Mouse (Mus musculus): ENCODE results near the gene Rab33a. TPM values are rescaled to one million over a fixed set of nuclear protein-coding genes. Genes with fewer than 3 reads are reported as not detected.

Rab33a gene
- polyA plus RNA-seq (2015; fragmentation: Illumina TruSeq; extraction: RNeasy Lipid Tissue Mini Kit (QIAGEN cat#74804); ENCODE audit: insufficient read depth, low read depth, low replicate concordance) = not detected

GRCm38 (mm10) chrX:48518808-48519548 lies at the start of gene Rab33a:
Gene Rab33a (plus strand): TSS chrX:48519285.

GRCm38 (mm10) chrX:48513166-48513807 lies 5.8 kb upstream of the Rab33a start, which contains the start of gene Aifm1:
Gene Aifm1 (minus strand): TSS chrX:48513563.

Other genes starting within 250 kb of the Rab33a start
- gene Bcorl1, start 177.9 kb upstream of the Rab33a start, polyA plus RNA-seq (2015; fragmentation: Illumina TruSeq; extraction: RNeasy Lipid Tissue Mini Kit (QIAGEN cat#74804); ENCODE audit: insufficient read depth, low read depth, low replicate concordance) = 2.9 TPM
- gene Elf4, start 56.2 kb upstream of the Rab33a start, polyA plus RNA-seq (2015; fragmentation: Illumina TruSeq; extraction: RNeasy Lipid Tissue Mini Kit (QIAGEN cat#74804); ENCODE audit: insufficient read depth, low read depth, low replicate concordance) = 3.3 TPM
- gene Aifm1, start 5.7 kb upstream of the Rab33a start, polyA plus RNA-seq (2015; fragmentation: Illumina TruSeq; extraction: RNeasy Lipid Tissue Mini Kit (QIAGEN cat#74804); ENCODE audit: insufficient read depth, low read depth, low replicate concordance) = 8.3 TPM
- gene Zfp280c, start 75.2 kb downstream of the Rab33a start, polyA plus RNA-seq (2015; fragmentation: Illumina TruSeq; extraction: RNeasy Lipid Tissue Mini Kit (QIAGEN cat#74804); ENCODE audit: insufficient read depth, low read depth, low replicate concordance) = 3.3 TPM
- gene Slc25a14, start 104.1 kb downstream of the Rab33a start, polyA plus RNA-seq (2015; fragmentation: Illumina TruSeq; extraction: RNeasy Lipid Tissue Mini Kit (QIAGEN cat#74804); ENCODE audit: insufficient read depth, low read depth, low replicate concordance) = 1.7 TPM
- 0.48 TPM for gene Gpr119, start 155.2 kb downstream of the Rab33a start, polyA plus RNA-seq (2015; fragmentation: Illumina TruSeq; extraction: RNeasy Lipid Tissue Mini Kit (QIAGEN cat#74804); ENCODE audit: insufficient read depth, low read depth, low replicate concordance)
- gene Rbmx2, start 175.7 kb downstream of the Rab33a start, polyA plus RNA-seq (2015; fragmentation: Illumina TruSeq; extraction: RNeasy Lipid Tissue Mini Kit (QIAGEN cat#74804); ENCODE audit: insufficient read depth, low read depth, low replicate concordance) = 1.6 TPM